Mouse (Mus musculus) heart, embryonic 11.5 days (tissue): ENCODE data around the gene She. TPM values are rescaled to one million over a fixed set of nuclear protein-coding genes. Genes with fewer than 3 reads are reported as not detected.

Experiments used
- ATAC-seq: fragments of 200-750 bp; cut with Nextera tagmentation; replicated peaks from 2 replicates; pipeline ENCODE4 v1.8.0; 2017; ENCODE audit warnings: moderate library complexity; ENCODE audit not compliant: insufficient number of reproducible peaks, low FRiP score, low TSS enrichment
- H3K27ac ChIP-seq: fragments of 300-500 bp; sonication (generic); 2 replicates; pipeline ENCODE4 v1.5.1; 2014; ENCODE audit warnings: mild to moderate bottlenecking, low read depth, low read length
- H3K27me3 ChIP-seq: fragments of 300-500 bp; sonication (generic); 2 replicates; pipeline ENCODE4 v1.6.1; 2014; ENCODE audit warnings: mild to moderate bottlenecking, low read length, mixed read lengths; ENCODE audit not compliant: control insufficient read depth, insufficient read depth
- H3K36me3 ChIP-seq: fragments of 300-500 bp; sonication (generic); 2 replicates; pipeline ENCODE4 v1.6.1; 2014; ENCODE audit warnings: mild to moderate bottlenecking, low read length, moderate library complexity, mixed read lengths; ENCODE audit not compliant: control insufficient read depth, insufficient read depth
- H3K4me1 ChIP-seq: fragments of 300-500 bp; sonication (generic); 2 replicates; pipeline ENCODE4 v1.6.1; 2014; ENCODE audit warnings: low read length; ENCODE audit not compliant: control insufficient read depth, insufficient read depth
- H3K4me2 ChIP-seq: fragments of 300-500 bp; sonication (generic); 2 replicates; pipeline ENCODE4 v1.6.1; 2014; ENCODE audit warnings: mild to moderate bottlenecking, moderate library complexity
- H3K4me3 ChIP-seq: fragments of 300-500 bp; sonication (generic); 2 replicates; pipeline ENCODE4 v1.5.1; 2014; ENCODE audit warnings: low read depth, low read length
- H3K9ac ChIP-seq: fragments of 300-500 bp; sonication (generic); 2 replicates; pipeline ENCODE4 v1.6.1; 2014; ENCODE audit warnings: mild to moderate bottlenecking, low read depth, low read length, moderate library complexity
- H3K9me3 ChIP-seq: fragments of 300-500 bp; sonication (generic); replicated peaks from 2 replicates; pipeline ENCODE4 v1.6.1; 2016; ENCODE audit warnings: low read length; ENCODE audit not compliant: control insufficient read depth
- WGBS: fragments of 180-500 bp; shearing (Covaris S2); extraction: QIAGEN DNeasy Blood & Tissue Kit; methylation state at CpG from one replicate; pipeline ENCODE4 v1.1.7; 2014; ENCODE audit not compliant: insufficient replicate concordance; 5-methylcytosine and 5-hydroxymethylcytosine counted together
- polyA plus RNA-seq: library from polyadenylated mRNA; unstranded; fragments of >200 nt; fragmentation: Nextera tagmentation; extraction: Ambion mirVana; gene quantifications from 2 replicates; pipeline ENCODE4 v1.2.1, GENCODE M21; 2014

Gene She
- polyA plus RNA-seq, 1 experiment from 2014 or later, result 6.9 TPM

DNA sequence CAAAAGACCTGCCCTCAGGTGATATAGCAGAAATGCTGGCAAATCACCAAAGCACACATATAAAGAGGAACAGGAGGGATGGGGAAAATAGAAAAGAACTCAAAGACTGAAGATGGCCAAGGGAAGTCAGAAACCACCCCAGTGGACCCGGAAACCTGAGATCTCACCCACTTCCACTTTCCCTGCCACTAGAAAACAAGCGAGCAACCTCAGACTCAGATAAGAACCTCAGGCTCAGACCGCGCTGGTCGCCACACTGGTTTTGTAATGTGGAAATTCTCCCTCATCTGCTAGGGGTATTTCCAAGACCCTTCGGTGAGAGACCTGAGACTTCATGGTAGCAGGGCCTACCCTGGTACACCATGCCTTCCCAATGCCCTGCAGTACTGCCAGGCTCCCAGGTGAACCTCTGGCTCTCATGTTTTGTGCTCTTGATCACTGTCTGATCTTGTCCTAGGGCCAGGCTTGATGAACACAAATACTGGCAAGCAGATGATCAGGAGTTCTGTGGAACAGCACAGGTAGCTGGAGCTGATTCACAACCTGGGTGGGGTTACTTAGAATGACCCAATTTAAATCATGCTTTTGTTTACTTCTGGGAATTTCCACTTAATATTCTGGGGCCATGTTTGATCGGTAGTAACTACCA is 56.5 kb downstream of the She start:
- no peak overlapping the region for H3K9ac ChIP-seq
- no peaks in the 10 kb centered on the region for H3K9me3 ChIP-seq
- no peaks in the 10 kb centered on the region; the same call in 1 of the 2 replicates for H3K4me1 ChIP-seq
- no peak overlapping the region for H3K4me2 ChIP-seq
- H3K4me3 ChIP-seq, result no peak overlapping the region
- ATAC-seq, result no peak
- H3K36me3 ChIP-seq, result no peaks in the 10 kb centered on the region
- no peak overlapping the region for H3K27ac ChIP-seq
- no peaks in the 10 kb centered on the region; the same call in 1 of the 2 replicates for H3K27me3 ChIP-seq
- 71% methylated on average over 7 of the region's 7 CpGs for WGBS

GRCm38 (mm10) chr3:89889841-89890430 is 58.8 kb downstream of the She start:
- Histone ChIP-seq H3K36me3 (no peaks in the 10 kb centered on the region), H3K27ac (no peak overlapping the region), H3K4me1 (no peaks in the 10 kb centered on the region), H3K9me3 (no peaks in the 10 kb centered on the region), H3K9ac (no peak overlapping the region), H3K27me3 (no peaks in the 10 kb centered on the region), H3K4me3 (no peak overlapping the region), H3K4me2 (no peak overlapping the region)
- ATAC-seq, result no peak
- WGBS, result 68% methylated on average over 8 of the region's 8 CpGs

DNA sequence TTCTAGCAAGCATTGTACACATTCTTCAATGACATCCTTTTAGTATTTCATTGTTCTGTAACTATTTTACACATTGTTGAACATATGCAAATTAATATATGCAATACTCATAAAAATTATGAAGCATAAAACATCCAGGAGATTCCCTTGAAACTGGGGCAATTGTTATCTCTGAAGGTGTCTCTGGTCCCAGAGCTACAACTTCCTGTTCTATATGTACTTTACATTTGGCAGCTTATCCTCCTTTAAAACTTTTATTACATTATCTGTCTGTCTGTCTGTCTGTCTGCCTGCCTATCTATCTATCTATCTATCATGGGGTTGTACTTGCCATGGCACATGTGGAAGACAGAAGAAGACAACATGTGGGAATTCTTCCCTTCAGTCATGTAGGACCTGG is 60.5 kb downstream of the She start:
- no peaks in the 10 kb centered on the region for H3K4me1 ChIP-seq
- H3K9ac ChIP-seq, result no peak overlapping the region
- H3K4me2 ChIP-seq, result no peak overlapping the region
- no peak overlapping the region for H3K27ac ChIP-seq
- no peaks in the 10 kb centered on the region for H3K27me3 ChIP-seq
- no peak for ATAC-seq
- no peaks in the 10 kb centered on the region for H3K9me3 ChIP-seq
- H3K4me3 ChIP-seq, result no peak overlapping the region
- no peaks in the 10 kb centered on the region for H3K36me3 ChIP-seq

GRCm38 (mm10) chr3:89892517-89893106 is 61.4 kb downstream of the She start:
- H3K4me1 ChIP-seq, result no peaks in the 10 kb centered on the region
- no peak overlapping the region for H3K4me2 ChIP-seq
- no peaks in the 10 kb centered on the region for H3K9me3 ChIP-seq
- 80% methylated on average over 5 of the region's 5 CpGs for WGBS
- no peaks in the 10 kb centered on the region for H3K36me3 ChIP-seq
- no peak overlapping the region for H3K4me3 ChIP-seq
- no peak overlapping the region for H3K27ac ChIP-seq
- H3K9ac ChIP-seq, result no peak overlapping the region
- H3K27me3 ChIP-seq, result peaks cover 6% of the 10 kb centered on the region; the same call in 1 of the 2 replicates
- ATAC-seq, result no peak

DNA sequence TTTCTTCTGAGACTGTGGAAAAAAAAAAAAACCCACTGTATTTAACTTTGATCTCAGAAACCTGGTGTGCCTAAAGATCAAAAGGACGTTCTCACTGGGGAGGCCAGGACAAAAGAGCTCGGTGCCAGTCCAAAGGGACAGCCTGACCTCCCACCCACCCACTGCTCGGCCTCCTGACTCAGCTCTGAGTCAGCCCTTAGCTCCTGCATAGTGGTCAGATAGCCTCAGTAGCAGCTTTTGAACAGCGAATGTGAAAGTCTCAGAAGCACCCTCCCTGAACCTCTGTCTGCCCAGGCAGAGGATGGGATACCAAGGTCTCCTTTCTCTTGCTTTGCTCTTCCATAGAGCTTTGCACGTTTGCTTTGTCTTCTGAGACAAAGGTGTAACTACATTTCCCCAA is 65.4 kb downstream of the She start:
- 25% methylated on average over 5 of the region's 5 CpGs for WGBS

GRCm38 (mm10) chr3:89897204-89897796 is 66.1 kb downstream of the She start:
- Histone ChIP-seq H3K27ac (no peak overlapping the region), H3K9ac (no peak overlapping the region), H3K4me2 (no peak overlapping the region), H3K4me1 (peaks cover 13% of the 10 kb centered on the region), H3K27me3 (peaks cover 12% of the 10 kb centered on the region; the same call in 1 of the 2 replicates), H3K36me3 (no peaks in the 10 kb centered on the region), H3K4me3 (no peak overlapping the region), H3K9me3 (no peaks in the 10 kb centered on the region)
- WGBS, result 69% methylated on average over 8 of the region's 8 CpGs
- ATAC-seq, result no peak

More for the DNA sequence above, 65.4 kb downstream of the She start:
- H3K4me1 ChIP-seq, result peaks cover 7% of the 10 kb centered on the region
- no peak overlapping the region for H3K4me3 ChIP-seq
- H3K4me2 ChIP-seq, result no peak overlapping the region
- H3K9ac ChIP-seq, result no peak overlapping the region
- peaks cover 12% of the 10 kb centered on the region; the same call in 1 of the 2 replicates for H3K27me3 ChIP-seq
- H3K9me3 ChIP-seq, result no peaks in the 10 kb centered on the region
- ATAC-seq, result no peak
- H3K36me3 ChIP-seq, result no peaks in the 10 kb centered on the region
- H3K27ac ChIP-seq, result no peak overlapping the region

- H3K9ac ChIP-seq, result no peak overlapping the region
- WGBS, result 69% methylated on average over 10 of the region's 10 CpGs
- H3K4me3 ChIP-seq, result no peak overlapping the region
- no peak overlapping the region for H3K4me2 ChIP-seq
- peaks cover 13% of the 10 kb centered on the region; the same call in 1 of the 2 replicates for H3K27me3 ChIP-seq
- H3K9me3 ChIP-seq, result no peaks in the 10 kb centered on the region
- ATAC-seq, result no peak
- peaks cover 13% of the 10 kb centered on the region for H3K4me1 ChIP-seq
- no peaks in the 10 kb centered on the region for H3K36me3 ChIP-seq
- H3K27ac ChIP-seq, result no peak overlapping the region
Measured at GRCm38 (mm10) chr3:89898011-89898410, 66.8 kb downstream of the She start.

DNA sequence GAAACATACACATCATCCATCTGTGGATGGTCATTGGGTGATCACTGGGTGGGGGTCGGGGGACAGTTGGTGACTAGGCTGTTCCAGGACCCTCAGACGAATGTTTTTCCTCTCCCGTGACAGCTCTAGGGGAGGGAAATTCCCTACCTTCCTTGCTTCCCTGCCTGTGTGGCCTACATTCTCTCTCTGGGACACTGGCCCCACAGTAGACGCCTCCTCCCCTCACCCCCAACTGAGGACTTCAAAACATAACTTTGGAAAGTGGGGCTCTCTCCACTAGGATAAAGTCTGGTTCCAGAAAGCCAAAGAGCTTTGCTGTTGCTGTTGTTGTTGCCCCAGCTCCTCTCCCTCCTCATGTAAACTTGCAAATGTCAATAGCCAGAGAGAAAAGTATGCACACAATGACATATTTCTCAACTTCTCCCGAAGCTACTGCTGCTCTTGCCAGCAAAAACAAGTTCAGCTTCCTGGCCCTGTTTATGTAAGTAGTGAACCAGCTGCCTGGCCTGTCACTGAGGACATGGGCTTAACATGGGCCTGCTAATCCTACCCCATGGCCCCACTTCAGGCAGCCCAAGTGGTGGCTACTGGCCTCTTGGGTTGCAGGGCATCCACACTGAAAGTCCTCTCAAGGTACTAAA is 67.8 kb downstream of the She start:
- ATAC-seq, result no peak
- Histone ChIP-seq H3K4me1 (peaks cover 13% of the 10 kb centered on the region), H3K27ac (no peak overlapping the region), H3K4me3 (no peak overlapping the region), H3K36me3 (no peaks in the 10 kb centered on the region), H3K27me3 (peaks cover 14% of the 10 kb centered on the region; the same call in 1 of the 2 replicates), H3K9me3 (no peaks in the 10 kb centered on the region), H3K4me2 (no peak overlapping the region), H3K9ac (no peak overlapping the region)
- 44% methylated on average over 5 of the region's 5 CpGs for WGBS
